Mouse (Mus musculus) erythroblast, embryonic 14.5 days (primary cell): ENCODE measurements around the gene Rrp9.

Source experiments
- GATA1 ChIP-seq: IDR thresholded peaks from 2 replicates; pipeline ENCODE4 v1.6.1; 2012; ENCODE audit warnings: low read length, inconsistent platforms, mixed read lengths
- TAL1 ChIP-seq: IDR thresholded peaks from 3 replicates; pipeline ENCODE4 v1.6.1; 2012; ENCODE audit warnings: low read length, inconsistent platforms, mixed read lengths

- TF ChIP-seq GATA1 = no peak
- no peak for TF ChIP-seq TAL1
These were observed 33.6 kb downstream of the Rrp9 start for GRCm38 (mm10) chr9:106509356-106509755.
